Mouse (Mus musculus) kidney, adult 2 months (tissue): ENCODE results near the gene Coq10a.
A peak's percentile ranks its signal among the peaks of the same experiment; 100 is the strongest.

Experiments
- CTCF ChIP-seq: fragments of 200-500 bp; conservative IDR thresholded peaks from 2 replicates; pipeline ENCODE4 v1.5.1; 2011; ENCODE audit warnings: low read depth, mild to moderate bottlenecking, control low read depth, low read length, moderate library complexity, mixed read lengths; ENCODE audit not compliant: insufficient read depth, insufficient read length
- POLR2A ChIP-seq: fragments of 200-500 bp; IDR thresholded peaks from one replicate; pipeline ENCODE4 v1.6.1; 2011; ENCODE audit warnings: low read depth, low read length, control low read depth

GRCm38 (mm10) chr10:128376455-128377211, 7.8 kb upstream of the Coq10a start, which contains the start of gene Ankrd52:
- TF ChIP-seq CTCF (peak; percentile 49), POLR2A (peak; percentile 19)
